Mouse (Mus musculus) spleen, postnatal 36 days (tissue): ENCODE data around the gene F2rl1.
A peak's percentile ranks its signal among the peaks of the same experiment; 100 is the strongest.

Experiments
- DNase-seq, 2 experiments: peaks; one replicate each; pipeline ENCODE4 v3.0.0; 2022; ENCODE audit warnings: low spot score in 2 of 2, mixed read lengths in 1 of 2

The F2rl1 gene

GRCm38 (mm10) chr13:95524674-95525491 lies at the start of gene F2rl1:
TSS of gene F2rl1 (minus strand) at chr13:95525227.
- DNase-seq, result peak; percentile 33 to 49

GRCm38 (mm10) chr13:95570877-95571276 lies 45.9 kb upstream of the F2rl1 start:
- DNase-seq, result no peak

GRCm38 (mm10) chr13:95569326-95569725 lies 44.3 kb upstream of the F2rl1 start:
- no peak for DNase-seq

GRCm38 (mm10) chr13:95568336-95568735 lies 43.3 kb upstream of the F2rl1 start:
- DNase-seq, result no peak

GRCm38 (mm10) chr13:95566841-95567551 lies 42.0 kb upstream of the F2rl1 start:
- no peak for DNase-seq

GRCm38 (mm10) chr13:95563693-95564092 lies 38.7 kb upstream of the F2rl1 start:
- peak; percentile 65 to 69 for DNase-seq

- DNase-seq, result no peak
These were observed 38.1 kb upstream of the F2rl1 start for GRCm38 (mm10) chr13:95563066-95563610.

- no peak for DNase-seq
These were observed 32.3 kb upstream of the F2rl1 start for GRCm38 (mm10) chr13:95557326-95557725.

GRCm38 (mm10) chr13:95553885-95554492 lies 29.0 kb upstream of the F2rl1 start:
- peak; percentile 20 to 25 for DNase-seq

GRCm38 (mm10) chr13:95550636-95551370 lies 25.8 kb upstream of the F2rl1 start:
- no peak for DNase-seq

- DNase-seq, result no peak
These were observed 24.4 kb upstream of the F2rl1 start for GRCm38 (mm10) chr13:95549421-95549820.

- no peak for DNase-seq
These were observed 23.8 kb upstream of the F2rl1 start for GRCm38 (mm10) chr13:95548856-95549255.

GRCm38 (mm10) chr13:95548291-95548789 lies 23.3 kb upstream of the F2rl1 start:
- DNase-seq, result no peak

GRCm38 (mm10) chr13:95547090-95547611 lies 22.1 kb upstream of the F2rl1 start:
- DNase-seq, result no peak

GRCm38 (mm10) chr13:95546251-95546650 lies 21.2 kb upstream of the F2rl1 start:
- no peak for DNase-seq

- DNase-seq, result no peak
These were observed 20.7 kb upstream of the F2rl1 start for GRCm38 (mm10) chr13:95545729-95546186.

GRCm38 (mm10) chr13:95538021-95538420 lies 13.0 kb upstream of the F2rl1 start:
- DNase-seq, result no peak

GRCm38 (mm10) chr13:95536117-95536493 lies 11.1 kb upstream of the F2rl1 start:
- DNase-seq, result no peak

GRCm38 (mm10) chr13:95535461-95536116 lies 10.6 kb upstream of the F2rl1 start:
- no peak for DNase-seq

- no peak for DNase-seq
These were observed 10.0 kb upstream of the F2rl1 start for GRCm38 (mm10) chr13:95535026-95535425.
